Comparison of ENCODE assay signal across 11 mouse cellular contexts in the genomic region with DNA sequence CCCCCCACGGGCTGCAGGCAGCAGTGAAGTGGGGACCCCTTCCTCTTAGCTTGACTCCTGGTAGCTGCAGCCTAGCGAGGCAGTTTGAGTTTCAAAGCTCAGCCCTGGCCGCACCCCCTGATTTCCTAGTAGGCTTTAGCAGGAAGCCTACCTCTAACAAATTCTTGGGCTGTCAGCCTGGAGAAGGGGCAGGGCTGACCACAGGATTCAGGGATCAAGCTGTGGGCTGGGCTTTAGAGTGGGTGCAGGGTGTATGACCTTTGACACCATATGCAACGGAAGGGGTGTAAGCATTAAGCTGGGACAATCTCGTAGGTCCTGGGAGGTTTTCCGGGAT. TPM values are rescaled to one million over a fixed set of nuclear protein-coding genes. Genes with fewer than 3 reads are reported as not detected.
DNase-seq lines count a peak whose midpoint lies in the region; ATAC-seq and TF ChIP-seq lines count a peak whose summit lies in the region.
"Had no signal": no experiment of that assay in that cellular context is flagged by ENCODE, and none has a peak within 500 bp of the region (broad histone marks: within the 10 kb centered on the region; RNA-seq: fewer than 3 reads in every experiment).

No protein-coding gene starts in this region.

- H3K4me3 ChIP-seq in heart, embryonic 12.5 days = peak overlapping the region; percentile 43
- H3K4me3 ChIP-seq in C2C12 (ENCODE audit: insufficient read depth, poor library complexity, severe bottlenecking) = peak overlapping the region; percentile 49
- no peak overlapping the region for H3K4me3 ChIP-seq in intestine, embryonic 14.5 days (ENCODE audit: low read depth, low read length)
- peak overlapping the region; percentile 16 for H3K4me3 ChIP-seq in lung, embryonic 15.5 days
- no peak overlapping the region for H3K4me3 ChIP-seq in midbrain, embryonic 11.5 days (ENCODE audit: low read depth, low read length)
- H3K4me3 ChIP-seq: hindbrain, embryonic 15.5 days had no signal

- peaks cover 13% of the 10 kb centered on the region for H3K79me3 ChIP-seq in C2C12 (ENCODE audit: low read depth)

- peaks cover 61% of the 10 kb centered on the region for H3K4me1 ChIP-seq in heart, embryonic 12.5 days (replicated peaks)
- peaks cover 29% of the 10 kb centered on the region for H3K4me1 ChIP-seq in intestine, embryonic 14.5 days (replicated peaks; ENCODE audit: control insufficient read depth, insufficient read depth, low read length)
- H3K4me1 ChIP-seq in lung, embryonic 15.5 days = peaks cover 51% of the 10 kb centered on the region
- H3K4me1 ChIP-seq in midbrain, embryonic 11.5 days (ENCODE audit: control insufficient read depth, insufficient read depth, low read length) = no peaks in the 10 kb centered on the region

- ATAC-seq in heart, embryonic 12.5 days (ENCODE audit: insufficient number of reproducible peaks, low FRiP score) = 0 out of 2 replicates have a peak, but pooled peaks have one; percentile 6
- ATAC-seq in intestine, embryonic 14.5 days (replicated peaks; ENCODE audit: low FRiP score, low TSS enrichment, low read depth) = no peak
- 0 out of 2 replicates have a peak, but pooled peaks have one; percentile 1 for ATAC-seq in lung, embryonic 15.5 days (ENCODE audit: borderline replicate concordance, extremely low read depth, low FRiP score, low TSS enrichment)
- ATAC-seq in midbrain, embryonic 11.5 days (ENCODE audit: low FRiP score) = no peak

- H3K4me2 ChIP-seq in heart, embryonic 12.5 days = peak overlapping the region; percentile 66
- H3K4me2 ChIP-seq in intestine, embryonic 14.5 days (ENCODE audit: low read length) = peak overlapping the region; percentile 21
- peak overlapping the region; percentile 48 for H3K4me2 ChIP-seq in lung, embryonic 15.5 days
- H3K4me2 ChIP-seq in midbrain, embryonic 11.5 days = no peak overlapping the region
- H3K4me2 ChIP-seq: hindbrain, embryonic 15.5 days had no signal

- peaks cover 49% of the 10 kb centered on the region for H3K79me2 ChIP-seq in C2C12 (ENCODE audit: control insufficient read depth, insufficient read depth)

- DNase-seq in heart, postnatal 4 days = no peak
- DNase-seq in intestine, embryonic 14.5 days (ENCODE audit: low spot score) = no peak
- DNase-seq in embryo, embryonic 10.5 days (ENCODE audit: low spot score) = no peak
- DNase-seq in ovary, postnatal 14 days (ENCODE audit: low spot score) = no peak
- DNase-seq in midbrain, embryonic 11.5 days (ENCODE audit: low spot score, missing footprints) = no peak
- DNase-seq: left cerebral cortex, postnatal 4 days had no signal

- H3K36me3 ChIP-seq in heart, embryonic 12.5 days = no peaks in the 10 kb centered on the region
- H3K36me3 ChIP-seq in C2C12 (ENCODE audit: control insufficient read depth, insufficient read depth) = peaks cover 9% of the 10 kb centered on the region
- no peaks in the 10 kb centered on the region for H3K36me3 ChIP-seq in intestine, embryonic 14.5 days (ENCODE audit: control insufficient read depth, insufficient read depth, low read length)
- H3K36me3 ChIP-seq in lung, embryonic 15.5 days = no peaks in the 10 kb centered on the region
- no peaks in the 10 kb centered on the region for H3K36me3 ChIP-seq in midbrain, embryonic 11.5 days (ENCODE audit: control insufficient read depth, insufficient read depth, low read length)
- H3K36me3 ChIP-seq: hindbrain, embryonic 15.5 days had no signal

- H3K27ac ChIP-seq in heart, embryonic 12.5 days (ENCODE audit: poor library complexity, severe bottlenecking) = peak overlapping the region; percentile 80
- peak overlapping the region; percentile 19; the same call in 1 of the 2 replicates for H3K27ac ChIP-seq in intestine, embryonic 14.5 days (ENCODE audit: low read depth)
- H3K27ac ChIP-seq in lung, embryonic 15.5 days = peak overlapping the region; percentile 80
- H3K27ac ChIP-seq in midbrain, embryonic 11.5 days (ENCODE audit: low read depth, low read length) = no peak overlapping the region
- H3K27ac ChIP-seq: hindbrain, embryonic 15.5 days had no signal

- TF ChIP-seq CTCF in C2C12 (IDR thresholded peaks at IDR 0.05; ENCODE audit: control insufficient read depth, insufficient read depth, insufficient read length) = no peak

- 65% methylated on average over 6 of the region's 6 CpGs for WGBS in heart, embryonic 12.5 days
- WGBS in intestine, embryonic 14.5 days = 61% methylated on average over 6 of the region's 6 CpGs
- 46% methylated on average over 6 of the region's 6 CpGs for WGBS in lung, embryonic 15.5 days
- 64% methylated on average over 6 of the region's 6 CpGs for WGBS in midbrain, embryonic 11.5 days

- peak overlapping the region; percentile 95 for H3ac ChIP-seq in C2C12 (ENCODE audit: control insufficient read depth, insufficient read length, low read depth)

- peak overlapping the region; percentile 68 for H3K9ac ChIP-seq in heart, embryonic 12.5 days
- 0 out of 2 replicates have a peak overlapping the region, but pooled peaks have one; percentile 3 for H3K9ac ChIP-seq in intestine, embryonic 14.5 days (ENCODE audit: low read length)
- peak overlapping the region; percentile 23 for H3K9ac ChIP-seq in lung, embryonic 15.5 days
- H3K9ac ChIP-seq in midbrain, embryonic 11.5 days (ENCODE audit: low read length) = no peak overlapping the region
- H3K9ac ChIP-seq: hindbrain, embryonic 15.5 days had no signal

- H3K9me3 ChIP-seq in heart, embryonic 12.5 days (replicated peaks) = no peaks in the 10 kb centered on the region
- H3K9me3 ChIP-seq in intestine, embryonic 14.5 days (ENCODE audit: control insufficient read depth, low read length) = no peaks in the 10 kb centered on the region
- no peaks in the 10 kb centered on the region for H3K9me3 ChIP-seq in lung, embryonic 15.5 days
- no peaks in the 10 kb centered on the region for H3K9me3 ChIP-seq in midbrain, embryonic 11.5 days (ENCODE audit: control insufficient read depth, low read length)
- H3K9me3 ChIP-seq: hindbrain, embryonic 15.5 days had no signal

- H3K27me3 ChIP-seq in heart, embryonic 12.5 days (replicated peaks) = no peaks in the 10 kb centered on the region
- H3K27me3 ChIP-seq in C2C12 (ENCODE audit: control insufficient read depth, insufficient read depth, insufficient read length) = no peaks in the 10 kb centered on the region
- no peaks in the 10 kb centered on the region for H3K27me3 ChIP-seq in intestine, embryonic 14.5 days (replicated peaks; ENCODE audit: control insufficient read depth, insufficient read depth, low read length)
- H3K27me3 ChIP-seq in lung, embryonic 15.5 days = no peaks in the 10 kb centered on the region
- H3K27me3 ChIP-seq in midbrain, embryonic 11.5 days (ENCODE audit: control insufficient read depth, insufficient read depth, low read length) = no peaks in the 10 kb centered on the region
- H3K27me3 ChIP-seq: hindbrain, embryonic 15.5 days had no signal

TF ChIP-seq in C2C12, 6 proteins besides CTCF, POLR2A, EP300 and RAD21:
- no peak for TF ChIP-seq FOSL1 (IDR thresholded peaks at IDR 0.05; ENCODE audit: insufficient read depth, low read length, poor library complexity, severe bottlenecking)
- TF ChIP-seq CEBPB (IDR thresholded peaks at IDR 0.05; ENCODE audit: low read depth) = no peak
- no peak for TF ChIP-seq MYOD1 (IDR thresholded peaks at IDR 0.05; ENCODE audit: control insufficient read depth, insufficient read length, low read depth)
- no peak for TF ChIP-seq MYOG (IDR thresholded peaks at IDR 0.05; ENCODE audit: control insufficient read depth, extremely low read depth, insufficient read length)
- TF ChIP-seq MAX (IDR thresholded peaks at IDR 0.05) = no peak
- no peak for TF ChIP-seq USF1 (IDR thresholded peaks at IDR 0.05; ENCODE audit: low read depth)

RNA-seq across cellular contexts. Expression of a gene that starts 0.6 kb away (rescaled TPM):
- 49.5 and 54.6 TPM in 2 replicates for polyA plus RNA-seq in heart, embryonic 12.5 days (2016; fragmentation: Nextera tagmentation; extraction: Ambion mirVana)
- total RNA-seq in heart, postnatal 4 days (2021) = 10 to 100 TPM; 78.1 to 80.5 TPM
- polyA plus RNA-seq in C2C12 (2012; fragmentation: generic; extraction: Trizol) = 45.2 TPM
- polyA plus RNA-seq in intestine, embryonic 14.5 days (2014; fragmentation: Nextera tagmentation; extraction: Ambion mirVana) = 72.4 and 94.5 TPM in 2 replicates
- 107 and 117 TPM in 2 replicates for polyA plus RNA-seq in lung, embryonic 15.5 days (2015; fragmentation: Nextera tagmentation; extraction: Ambion mirVana)
- 108 and 111 TPM in 2 replicates for polyA plus RNA-seq in midbrain, embryonic 11.5 days (2014; fragmentation: Nextera tagmentation; extraction: Ambion mirVana)
- total RNA-seq: megakaryocyte-erythroid progenitor cell, adult 5-6 weeks had no signal

RNA-seq across cellular contexts. Expression of a gene that starts 37.2 kb away (rescaled TPM):
- 7.9 and 8.0 TPM in 2 replicates for polyA plus RNA-seq in heart, embryonic 12.5 days (2016; fragmentation: Nextera tagmentation; extraction: Ambion mirVana)
- total RNA-seq in heart, postnatal 4 days (2021) = 1 to 10 TPM; 2.5 to 3.3 TPM
- 0.67 TPM for polyA plus RNA-seq in C2C12 (2012; fragmentation: generic; extraction: Trizol)
- 4.7 and 5.1 TPM in 2 replicates for polyA plus RNA-seq in intestine, embryonic 14.5 days (2014; fragmentation: Nextera tagmentation; extraction: Ambion mirVana)
- polyA plus RNA-seq in lung, embryonic 15.5 days (2015; fragmentation: Nextera tagmentation; extraction: Ambion mirVana) = 6.3 and 6.6 TPM in 2 replicates
- 8.6 and 10.2 TPM in 2 replicates for polyA plus RNA-seq in midbrain, embryonic 11.5 days (2014; fragmentation: Nextera tagmentation; extraction: Ambion mirVana)

Comparison
In these comparisons a context has a peak if more than half of its experiments do, and no peak if none do; other contexts are left out.
1. ATAC-seq: peak in heart, embryonic 12.5 days (single experiment) and lung, embryonic 15.5 days (single experiment); none in intestine, embryonic 14.5 days (single experiment) and midbrain, embryonic 11.5 days (single experiment).
2. H3K4me3 ChIP-seq: peak in heart, embryonic 12.5 days (single experiment), C2C12 (single experiment) and lung, embryonic 15.5 days (single experiment); none in intestine, embryonic 14.5 days (single experiment) and midbrain, embryonic 11.5 days (single experiment).